Mouse (Mus musculus) urinary bladder, postnatal 25 days (tissue): ENCODE results near the gene Cd68.
"Not testable (repeated sequence)": the region's sequence is repeated elsewhere in the genome, so short reads cannot be mapped to it uniquely, and the experiment has no call there.

Experiments used
- DNase-seq: peaks from one replicate; pipeline ENCODE4 v3.0.0; 2022; ENCODE audit warnings: low spot score

Gene Cd68

DNA sequence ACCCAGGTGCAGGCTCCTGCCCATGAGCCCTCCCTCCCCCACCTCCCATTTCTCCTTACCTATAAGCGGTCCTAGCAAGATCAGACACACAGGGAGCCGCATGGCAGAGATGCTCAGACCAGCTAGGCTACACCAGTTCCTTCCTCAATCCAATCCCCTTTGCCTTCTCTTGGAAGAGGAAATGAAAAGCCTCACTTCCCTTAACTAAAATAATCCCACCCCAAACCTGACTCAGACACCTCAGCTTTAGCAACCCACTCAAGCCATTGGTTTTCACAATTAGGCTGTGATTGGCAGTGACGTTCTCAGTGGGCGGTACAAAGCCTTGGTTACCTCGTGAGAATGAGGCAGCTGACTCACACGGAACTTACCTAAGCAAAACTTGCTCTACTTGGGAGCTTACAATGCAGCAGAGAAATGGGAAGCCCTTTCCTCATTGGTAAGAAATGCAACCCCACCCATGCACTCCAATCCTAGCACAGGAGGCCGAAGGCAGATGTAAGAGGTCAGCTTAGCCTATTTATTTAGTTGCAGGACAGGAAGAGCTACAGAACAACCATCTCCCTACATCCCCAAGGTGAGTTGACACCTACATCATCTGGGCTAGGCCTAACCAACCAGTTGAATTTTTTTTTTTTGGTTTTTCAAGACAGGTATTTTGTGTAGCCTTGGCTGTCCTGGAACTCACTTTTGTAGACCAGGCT is at the start of gene Cd68:
Gene Cd68, minus strand, starts transcription at position 193 of the 704 bp plus-strand sequence.
- DNase-seq = peak; percentile 46

DNA sequence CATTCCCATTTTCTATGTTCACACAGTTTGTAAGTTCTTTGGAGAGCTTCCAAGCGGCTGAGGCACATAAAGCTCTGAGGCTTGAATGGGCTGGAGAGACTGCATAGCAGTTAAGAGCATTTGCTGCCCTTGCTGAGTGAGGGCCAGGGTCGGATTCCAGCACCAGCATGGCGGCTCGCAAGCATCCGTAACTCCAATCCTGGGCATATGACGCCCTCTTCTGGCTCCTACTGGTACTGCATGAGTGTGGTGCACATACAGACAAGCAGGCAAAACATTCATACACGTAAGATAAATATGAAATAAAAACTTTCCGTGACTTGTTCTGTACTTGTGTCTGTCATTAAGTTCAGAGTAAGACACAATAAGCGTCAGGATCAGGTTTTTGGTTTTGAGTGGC is 49.5 kb upstream of the Cd68 start:
- DNase-seq = no peak

DNA sequence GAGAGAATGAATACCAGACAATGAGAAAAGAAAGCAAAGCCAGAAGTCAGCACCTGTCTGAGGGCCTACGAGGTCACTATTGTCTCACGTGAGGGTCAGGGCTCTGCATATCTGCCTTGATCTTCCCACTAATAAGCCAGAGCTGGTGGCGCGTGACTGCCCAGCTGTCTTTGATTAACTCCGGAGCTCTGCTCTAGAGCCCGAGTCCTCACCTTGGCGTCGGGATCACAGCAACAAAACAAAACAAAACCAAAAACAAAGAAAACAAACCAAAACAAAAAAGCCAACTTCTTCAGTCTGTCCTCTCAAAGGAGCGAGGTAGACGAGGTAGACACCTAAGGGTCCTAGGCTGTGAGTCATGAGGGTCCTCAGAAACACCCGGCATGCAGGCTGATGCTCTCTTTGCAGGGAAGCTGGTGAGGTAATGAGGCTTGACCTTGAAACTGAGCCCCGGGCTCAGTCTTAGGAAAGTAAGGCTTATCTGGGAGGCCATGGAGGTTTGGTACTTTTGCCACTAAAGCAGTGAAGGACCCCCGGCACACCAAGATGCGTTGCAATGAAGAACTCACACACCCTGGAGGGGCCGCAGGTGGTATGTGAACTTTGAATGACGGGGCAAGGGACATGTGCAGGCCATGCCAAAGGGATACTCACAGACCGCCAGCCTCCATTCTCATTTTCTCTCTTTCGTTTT is 48.8 kb upstream of the Cd68 start:
- DNase-seq = no peak

DNA sequence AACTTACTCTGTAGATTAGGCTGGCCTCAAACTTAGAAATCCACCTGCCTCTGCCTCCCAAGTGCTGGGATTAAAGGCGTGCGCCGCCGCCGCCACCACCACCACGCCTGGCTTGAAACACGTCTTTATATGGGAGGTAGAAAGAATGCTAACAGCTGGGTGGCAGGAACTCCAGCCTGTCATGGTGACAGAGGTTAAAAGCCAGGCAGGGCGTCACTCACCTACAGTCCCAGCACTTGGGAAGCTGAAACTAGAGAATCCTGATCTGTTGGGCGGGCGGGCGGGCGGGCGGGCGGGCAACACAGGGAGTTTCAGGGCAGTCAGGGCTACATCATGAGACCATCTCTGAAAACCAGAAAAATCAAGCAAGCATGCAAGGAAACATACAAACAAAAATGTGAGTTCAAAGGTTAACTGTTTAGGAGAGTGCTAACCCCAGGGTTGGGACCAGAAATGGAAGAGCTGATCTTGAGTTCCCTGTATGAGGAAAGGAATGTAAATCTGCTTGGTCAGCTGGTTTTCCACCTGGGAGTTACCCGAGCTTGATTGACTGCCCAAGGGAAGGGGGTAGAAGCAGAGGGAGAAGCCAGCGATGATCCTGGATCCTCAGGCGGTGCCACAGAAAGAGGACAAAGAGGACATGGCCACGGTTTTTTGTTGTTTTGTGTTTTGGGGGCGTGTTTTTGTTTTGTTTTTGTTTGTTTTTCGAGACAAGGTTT is 47.2 kb upstream of the Cd68 start:
- no peak for DNase-seq

DNA sequence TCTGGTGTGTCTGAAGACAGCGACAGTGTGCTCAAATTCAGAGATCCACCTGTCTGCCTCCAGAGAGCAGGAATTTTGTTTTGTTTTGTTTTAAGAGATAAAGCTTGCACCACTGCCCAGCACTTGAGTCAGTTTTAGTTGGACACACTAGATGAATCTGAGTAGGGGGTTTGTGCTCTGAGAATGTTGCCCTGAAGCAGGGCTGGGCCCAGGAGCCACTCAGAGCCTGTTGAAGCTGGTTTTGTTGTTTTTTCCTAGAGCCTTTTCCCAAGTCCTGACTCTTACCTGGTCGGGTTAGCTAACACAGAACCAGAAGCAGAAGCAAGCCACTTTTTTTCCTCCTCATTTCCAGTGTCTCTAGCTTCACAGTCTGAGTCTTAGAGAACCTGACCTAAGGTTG is 45.1 kb upstream of the Cd68 start:
- no peak for DNase-seq

DNA sequence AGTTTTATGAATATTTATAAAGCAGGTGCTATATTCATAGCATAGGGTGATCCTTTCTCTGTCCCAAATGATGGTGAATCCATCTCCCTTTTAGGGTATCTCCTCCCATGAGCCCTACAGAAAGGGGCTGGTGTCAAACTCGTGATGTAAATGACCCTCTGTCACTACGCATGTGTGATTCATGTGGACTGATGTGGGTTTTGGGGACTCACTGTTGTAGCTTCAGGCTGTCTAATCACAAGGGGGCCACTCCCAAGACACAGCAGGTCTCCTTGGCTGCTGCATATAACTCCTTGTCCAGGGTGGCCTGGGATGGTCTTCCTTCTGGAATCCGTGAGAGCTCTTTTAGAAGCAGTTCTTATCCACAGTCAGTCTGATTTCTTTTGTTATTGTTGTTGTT is 44.5 kb upstream of the Cd68 start:
- no peak for DNase-seq

DNA sequence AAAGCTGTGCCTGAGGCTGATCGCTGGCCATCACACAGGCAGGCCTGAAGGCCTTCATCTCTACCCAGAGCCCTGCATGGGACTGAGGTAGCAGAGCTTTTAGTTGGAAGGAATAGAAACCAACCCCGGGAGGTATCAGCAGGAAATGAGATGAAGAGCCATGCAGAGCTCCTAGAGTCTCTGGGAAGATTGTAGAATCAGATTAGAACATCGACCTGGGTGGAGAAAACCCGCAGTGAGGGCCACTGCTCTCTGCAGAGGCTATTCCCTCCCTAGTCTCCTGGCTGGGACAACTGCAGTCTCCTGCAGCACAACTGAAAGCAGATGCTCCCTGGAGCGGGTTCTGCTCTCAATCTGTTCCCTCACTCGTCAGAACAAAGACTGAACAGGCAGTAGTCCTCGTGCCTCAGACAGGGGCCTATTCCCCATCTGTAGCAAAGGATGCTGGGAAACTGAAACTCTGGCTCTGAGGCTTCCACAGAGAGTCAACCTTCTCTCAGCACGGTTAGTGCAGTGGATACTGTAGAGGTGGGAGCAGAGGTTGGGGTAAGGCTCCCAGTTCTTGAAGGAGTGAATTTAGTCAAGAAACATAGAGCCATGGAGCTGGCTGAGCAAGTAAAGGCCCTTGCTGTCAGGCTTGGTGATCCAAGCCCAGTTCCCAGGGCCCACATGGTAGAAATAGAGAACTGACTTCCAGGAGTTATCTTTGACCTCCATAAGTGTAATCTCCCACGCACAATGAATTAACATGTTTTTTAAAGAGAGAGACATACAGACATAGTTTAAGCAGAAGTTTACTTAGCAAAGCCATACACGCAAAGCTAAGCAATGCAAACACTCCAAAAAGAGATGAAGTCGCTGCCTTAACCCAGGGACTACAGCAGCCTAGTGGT is 43.8 kb upstream of the Cd68 start:
- no peak for DNase-seq

DNA sequence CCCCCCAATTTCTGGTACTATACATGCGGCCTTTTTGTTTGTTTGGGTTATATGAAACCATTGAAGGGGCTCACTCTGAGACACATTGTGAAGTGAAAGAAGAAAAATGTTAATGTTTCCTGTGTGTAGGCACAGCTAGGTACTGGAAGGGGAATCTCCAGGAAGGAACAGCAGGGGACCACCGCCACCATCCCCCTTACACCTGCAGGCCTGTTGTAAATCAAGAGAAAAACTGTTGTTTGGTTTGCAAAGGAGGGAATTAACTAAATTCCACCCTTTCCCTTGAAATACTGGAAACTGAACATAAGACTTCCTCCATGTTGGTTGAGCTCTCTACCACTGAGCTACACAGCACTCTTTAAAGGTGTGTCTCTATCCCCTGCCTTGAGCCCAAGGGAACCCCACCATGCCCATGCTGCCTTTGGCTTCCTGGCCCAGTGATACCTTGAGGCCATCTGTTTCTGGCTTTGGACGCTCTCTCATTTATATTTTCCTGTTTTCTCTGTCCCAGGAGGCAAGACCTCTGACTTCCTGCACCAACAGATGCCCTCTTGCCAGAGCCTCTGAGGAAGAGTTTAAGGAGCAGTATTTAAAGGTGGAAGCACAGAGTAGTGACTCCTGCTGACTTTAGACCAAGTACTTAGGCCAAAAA is 42.8 kb upstream of the Cd68 start:
- DNase-seq = no peak

DNA sequence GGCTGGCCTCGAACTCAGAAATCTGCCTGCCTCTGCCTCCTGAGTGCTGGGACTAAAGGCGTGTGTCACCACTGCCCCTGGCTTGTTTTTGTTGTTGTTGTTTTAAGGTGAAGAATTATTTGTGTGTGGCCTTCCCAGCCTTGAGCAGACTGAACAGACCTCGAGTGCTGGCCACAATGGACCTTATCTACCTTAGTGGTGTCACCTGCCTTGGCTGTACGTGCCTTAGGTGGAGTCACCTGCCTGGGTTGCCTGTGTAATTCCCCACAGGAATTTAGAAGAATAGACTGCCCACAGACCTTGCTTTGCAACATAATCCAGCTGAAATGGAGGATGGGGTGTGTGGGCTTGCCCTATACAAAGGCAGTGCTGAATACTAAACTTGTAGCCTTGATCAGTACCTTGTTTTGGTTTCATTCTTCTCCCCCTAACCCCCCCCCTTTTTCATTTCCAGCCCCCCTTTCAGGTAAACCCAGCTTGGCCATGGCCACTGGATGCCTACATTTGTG is 42.0 kb upstream of the Cd68 start:
- DNase-seq = no peak

DNA sequence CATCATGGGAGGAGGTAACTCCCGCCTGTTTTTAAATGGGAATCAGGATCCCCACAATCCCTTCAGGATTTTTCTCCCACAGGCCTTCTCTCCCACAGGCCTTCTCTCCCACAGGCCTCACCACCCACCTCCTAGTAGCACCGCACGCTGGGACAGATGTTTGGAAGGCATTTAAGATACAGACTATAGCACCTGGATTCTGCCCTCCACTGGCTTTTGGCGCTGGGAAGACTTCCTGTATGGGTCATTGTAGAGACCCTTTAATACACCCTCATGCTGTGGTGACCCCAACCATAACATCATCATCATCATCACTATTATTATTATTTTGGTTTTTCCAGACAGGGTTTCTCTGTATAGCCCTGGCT is 41.5 kb upstream of the Cd68 start:
- no peak for DNase-seq

DNA sequence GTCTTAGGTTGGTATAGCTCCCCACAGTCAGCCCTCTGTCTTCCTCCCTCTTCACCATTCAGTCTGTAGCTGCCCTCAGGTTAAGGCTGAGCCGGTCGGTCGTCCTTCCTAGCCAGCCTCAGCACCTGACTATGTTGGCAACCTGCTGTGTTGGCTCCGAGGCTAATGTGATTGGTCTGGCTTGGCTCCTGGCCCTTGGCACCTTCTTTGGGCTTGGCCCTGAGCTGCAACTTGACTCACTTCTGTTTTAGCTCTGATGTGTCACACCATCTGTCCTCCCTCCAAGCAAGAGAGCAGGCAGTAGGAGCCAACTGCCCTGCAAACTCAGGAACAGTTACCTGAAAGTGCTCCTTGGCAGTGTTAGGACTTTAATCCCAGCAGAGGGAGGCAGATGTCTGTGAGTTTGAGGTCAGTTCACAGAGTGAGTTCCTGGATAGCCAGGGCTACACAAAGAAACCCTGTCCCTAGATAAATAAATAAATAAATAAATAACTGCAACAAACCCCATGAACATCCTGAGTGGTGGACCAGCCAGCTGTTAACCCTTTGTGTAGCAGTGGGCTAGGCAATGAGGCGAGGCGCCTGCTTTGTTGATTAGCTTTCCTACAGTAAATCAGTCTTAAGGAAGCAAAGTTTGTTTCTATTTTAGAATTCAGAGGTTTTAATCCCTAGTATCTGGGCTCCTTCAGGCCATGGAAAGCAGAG is 41.0 kb upstream of the Cd68 start:
- peak; percentile 26 for DNase-seq

DNA sequence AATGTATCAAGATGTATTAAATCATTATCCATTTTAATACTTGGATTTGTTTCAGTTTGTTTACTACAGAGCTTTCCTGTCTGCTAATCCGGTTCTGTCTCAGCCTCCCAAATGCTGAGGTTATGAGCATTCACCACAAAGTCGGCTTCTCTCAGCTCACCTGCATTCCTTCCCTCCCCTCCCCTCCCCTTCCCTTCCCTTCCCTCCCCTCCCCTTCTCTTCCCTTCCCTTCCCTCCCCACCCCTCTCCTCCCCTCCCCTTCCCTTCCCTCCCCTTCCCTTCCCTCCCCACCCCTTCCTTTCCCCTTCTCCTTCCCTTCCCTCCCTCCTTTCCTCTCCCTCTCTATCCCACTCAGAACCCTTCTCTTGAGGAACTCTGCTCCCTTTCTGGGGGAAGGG is 38.7 kb upstream of the Cd68 start:
- DNase-seq = no peak

DNA sequence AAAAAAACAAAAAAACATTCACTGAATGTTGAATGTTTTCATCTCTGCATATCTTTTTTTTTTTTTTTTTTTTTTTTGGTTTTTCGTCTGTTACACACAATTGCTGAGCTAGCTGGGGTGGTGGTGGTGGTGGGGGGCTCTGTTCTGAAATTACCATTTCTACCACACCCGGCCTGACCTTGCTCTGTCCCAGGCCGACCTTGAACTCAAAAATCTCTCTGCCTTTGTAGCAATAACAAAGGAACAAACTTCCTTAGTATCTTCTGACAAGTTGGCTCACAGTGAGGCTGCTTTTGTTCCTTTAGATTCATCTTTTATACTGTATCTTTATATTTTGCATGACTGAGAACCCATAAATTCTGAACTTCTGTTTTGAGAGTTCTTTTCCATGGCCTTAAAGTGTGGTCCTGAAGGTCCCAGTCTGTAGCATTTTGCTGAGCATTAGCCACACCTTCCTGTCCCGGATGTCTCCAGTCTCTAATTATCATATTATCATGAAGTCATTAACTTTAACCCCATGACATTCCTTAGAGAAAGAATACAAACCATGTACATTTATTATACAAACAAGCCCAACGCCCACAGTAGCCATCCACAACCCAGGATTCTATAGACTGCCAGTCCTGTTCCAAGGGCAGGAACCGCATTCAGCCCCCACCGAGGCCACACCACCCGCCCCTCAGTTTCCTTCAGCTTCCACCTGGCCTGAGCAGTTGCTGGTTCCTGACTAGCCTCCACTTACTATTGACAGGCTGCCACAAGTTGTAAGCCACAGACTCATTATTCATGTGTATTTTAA is 38.1 kb upstream of the Cd68 start:
- DNase-seq = no peak

DNA sequence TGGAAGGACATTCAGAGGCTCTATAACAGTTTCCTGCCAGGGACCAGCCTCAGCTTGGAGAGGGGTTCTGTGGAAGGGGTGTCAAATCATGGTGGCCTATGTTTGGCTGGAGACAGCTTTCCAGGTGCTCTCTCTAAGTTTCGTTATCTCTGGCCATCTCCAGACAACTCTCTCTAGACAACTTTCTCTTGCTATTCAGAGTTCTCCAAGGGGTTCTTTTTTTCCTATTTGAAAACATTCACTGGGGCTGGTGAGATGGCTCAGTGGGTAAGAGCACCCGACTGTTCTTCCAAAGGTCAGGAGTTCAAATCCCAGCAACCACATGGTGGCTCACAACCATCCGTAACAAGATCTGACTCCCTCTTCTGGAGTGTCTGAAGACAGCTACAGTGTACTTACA is 37.4 kb upstream of the Cd68 start:
- not testable (repeated sequence) for DNase-seq

DNA sequence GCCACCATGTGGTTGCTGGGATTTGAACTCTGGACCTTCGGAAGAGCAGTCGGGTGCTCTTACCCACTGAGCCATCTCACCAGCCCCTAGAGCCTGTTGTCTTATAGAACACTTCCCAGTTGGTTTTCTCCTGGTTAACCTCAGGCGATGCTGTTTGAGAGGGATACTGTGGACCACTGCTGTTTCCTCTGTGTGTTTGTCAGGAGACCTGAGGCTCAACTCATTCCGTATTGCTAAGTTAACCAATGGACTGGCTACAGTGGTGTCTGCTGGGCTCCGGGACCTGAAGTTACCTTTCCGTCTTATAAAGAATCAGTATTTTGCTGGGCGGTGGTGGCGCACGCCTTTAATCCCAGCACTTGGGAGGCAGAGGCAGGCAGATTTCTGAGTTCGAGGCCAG is 36.9 kb upstream of the Cd68 start:
- DNase-seq = not testable (repeated sequence)

DNA sequence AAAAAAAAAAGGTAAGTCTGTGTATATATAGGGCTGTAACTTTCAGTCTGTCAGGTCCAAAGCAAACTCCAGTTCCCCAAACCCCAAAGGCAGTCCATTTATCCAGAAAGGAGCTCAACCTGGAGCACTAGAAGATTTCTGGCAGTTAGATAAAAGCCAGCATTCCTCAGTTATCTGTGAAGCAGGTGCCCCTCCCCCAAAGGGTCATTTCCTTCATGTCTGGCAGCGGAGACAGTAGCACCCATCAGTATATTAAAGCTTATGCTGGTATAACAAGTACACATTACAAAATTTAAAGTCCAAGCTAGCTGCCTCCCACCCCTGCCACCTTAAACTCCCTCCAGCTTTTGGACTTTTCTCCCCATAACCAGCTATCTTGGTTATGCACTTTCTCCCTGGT is 33.6 kb upstream of the Cd68 start:
- DNase-seq = no peak

DNA sequence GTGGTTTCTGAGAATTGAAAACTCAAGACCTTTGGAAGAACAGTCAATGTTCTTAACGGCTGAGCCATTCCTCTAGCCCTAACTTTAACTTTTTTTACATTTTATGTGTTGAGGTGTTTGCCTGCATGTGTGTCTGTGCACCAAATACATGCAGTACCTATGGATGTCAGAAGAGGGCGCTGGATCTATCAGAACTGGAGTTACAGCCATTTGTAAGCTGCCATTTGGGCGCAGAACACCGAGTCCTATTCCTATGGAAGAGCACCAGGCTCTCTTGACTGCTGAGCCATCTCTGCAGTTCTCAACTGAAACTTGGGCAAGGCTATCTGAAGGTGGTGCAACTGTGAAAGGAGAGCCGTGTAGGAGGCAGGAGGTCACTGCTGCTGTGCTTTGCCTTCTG is 32.6 kb upstream of the Cd68 start:
- no peak for DNase-seq

DNA sequence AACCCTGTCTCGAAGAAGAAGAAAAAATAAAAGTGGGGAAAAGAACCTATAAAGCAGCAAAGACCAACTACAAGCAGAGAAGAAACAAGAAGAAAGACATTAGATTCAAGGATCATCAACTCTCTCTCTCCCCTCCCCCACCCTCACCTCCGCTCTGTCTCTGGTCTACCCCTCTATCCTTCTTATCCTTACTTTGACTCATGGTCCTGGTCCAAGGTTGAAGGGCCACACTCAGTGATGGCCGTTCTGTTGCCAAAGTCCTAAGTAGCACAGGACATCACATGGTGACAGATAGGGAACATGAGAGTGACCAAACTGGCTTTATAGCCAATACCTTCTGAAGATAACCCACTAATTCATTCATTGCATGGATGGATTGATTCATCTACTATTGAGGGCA is 31.4 kb upstream of the Cd68 start:
- DNase-seq = no peak

DNA sequence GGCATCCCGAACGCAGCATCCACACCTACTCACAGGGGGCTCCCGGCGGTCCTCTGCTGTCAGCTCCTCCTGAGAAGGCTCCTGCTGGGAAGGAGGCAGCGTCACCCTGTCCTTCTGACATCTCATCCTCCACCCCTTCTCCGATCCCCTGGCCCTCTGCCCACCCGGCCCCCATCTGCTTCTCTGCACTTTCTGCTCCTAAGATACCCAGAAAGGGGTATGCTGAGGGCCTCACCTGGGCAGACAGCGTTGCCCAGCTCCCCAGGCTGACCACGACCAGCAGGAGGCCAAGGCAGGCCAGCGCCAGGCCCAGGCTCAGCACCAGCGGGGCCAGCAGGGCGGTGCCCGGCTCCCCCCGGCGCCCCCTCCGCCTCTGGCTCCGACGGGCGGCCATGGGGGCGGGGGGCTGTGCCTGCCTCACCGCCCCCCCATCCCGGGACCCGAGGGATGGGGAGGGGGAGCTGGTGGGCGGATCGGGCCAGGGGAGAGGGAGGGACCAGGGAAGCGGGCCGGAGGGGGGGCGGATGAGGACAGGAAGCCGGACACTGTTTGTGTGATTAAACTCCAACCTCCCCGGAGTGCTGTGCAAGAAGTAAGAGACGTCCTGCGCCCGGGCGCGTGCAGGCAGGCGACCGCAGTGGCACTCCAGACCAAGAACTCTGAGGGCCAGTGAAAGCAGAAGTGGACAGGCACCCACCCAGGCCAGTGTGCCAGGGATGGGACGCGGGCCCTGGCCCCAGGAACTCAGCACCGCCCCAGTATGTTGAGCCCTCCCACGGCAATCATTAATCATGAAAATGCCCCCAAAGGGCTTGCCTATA is 29.6 kb upstream of the Cd68 start, which contains the start of the genes Tnfsf12 and Tnfsfm13:
Gene Tnfsf12, minus strand, starts transcription at position 489 of the 821 bp plus-strand sequence.
Gene Tnfsfm13, minus strand, starts transcription at position 738 of the 821 bp plus-strand sequence.
- DNase-seq = peak; percentile 58
